Mouse (Mus musculus): Measurements from ENCODE around the gene Olfr324.

Gene Olfr324

DNA sequence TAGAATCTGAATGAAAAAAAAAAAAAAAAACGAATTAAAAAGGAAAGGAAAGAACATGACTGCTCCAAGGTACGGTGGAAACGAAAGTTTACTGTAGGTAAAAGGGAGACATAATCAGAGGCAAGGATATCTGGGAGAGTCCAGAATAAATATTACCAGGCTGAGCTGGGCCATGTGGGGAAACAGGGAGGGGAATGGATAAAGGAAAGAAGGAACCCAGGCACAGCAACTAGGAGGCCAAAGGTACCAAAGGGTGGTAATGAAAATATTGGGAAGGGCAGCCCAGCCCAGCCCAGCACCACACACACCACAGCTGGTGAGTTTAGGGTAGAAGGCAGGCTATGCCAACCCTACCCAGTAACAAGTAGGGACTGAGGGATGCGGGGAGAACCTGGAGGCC is 40.0 kb downstream of the Olfr324 start:
- no peak for DNase-seq (ENCODE audit: low spot score in 2 of 2)

DNA sequence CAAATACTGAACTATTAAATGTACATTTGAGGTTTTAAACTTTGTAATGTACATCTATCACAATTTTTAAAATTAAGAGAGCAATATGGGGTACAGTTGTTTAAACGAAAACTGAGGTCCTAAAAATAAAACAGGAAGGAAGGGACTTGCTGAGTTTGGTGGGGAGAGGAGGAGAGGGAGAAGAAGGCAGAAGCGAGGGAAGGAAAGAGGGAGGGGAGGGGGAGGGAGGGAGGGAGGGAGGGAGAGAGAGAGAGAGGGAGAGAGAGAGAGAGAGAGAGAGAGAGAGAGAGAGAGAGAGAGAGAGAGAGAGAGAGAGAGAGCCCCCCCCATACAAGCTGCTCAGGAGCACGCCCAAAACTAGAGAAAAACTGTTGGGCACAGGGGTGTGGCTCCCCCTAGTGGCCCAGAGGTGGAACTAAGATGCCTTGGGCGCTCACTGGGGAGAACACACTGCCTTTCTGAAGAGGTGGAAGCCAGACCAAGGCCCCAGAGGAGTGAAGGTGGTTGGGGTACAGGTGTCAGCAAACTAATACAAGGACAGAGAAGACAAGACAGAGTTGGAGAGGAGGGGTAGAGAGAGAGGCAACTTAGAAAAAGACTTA is 41.6 kb downstream of the Olfr324 start:
- DNase-seq (ENCODE audit: low spot score in 2 of 2), result peak in 1 of 2 experiments; percentile 63

DNA sequence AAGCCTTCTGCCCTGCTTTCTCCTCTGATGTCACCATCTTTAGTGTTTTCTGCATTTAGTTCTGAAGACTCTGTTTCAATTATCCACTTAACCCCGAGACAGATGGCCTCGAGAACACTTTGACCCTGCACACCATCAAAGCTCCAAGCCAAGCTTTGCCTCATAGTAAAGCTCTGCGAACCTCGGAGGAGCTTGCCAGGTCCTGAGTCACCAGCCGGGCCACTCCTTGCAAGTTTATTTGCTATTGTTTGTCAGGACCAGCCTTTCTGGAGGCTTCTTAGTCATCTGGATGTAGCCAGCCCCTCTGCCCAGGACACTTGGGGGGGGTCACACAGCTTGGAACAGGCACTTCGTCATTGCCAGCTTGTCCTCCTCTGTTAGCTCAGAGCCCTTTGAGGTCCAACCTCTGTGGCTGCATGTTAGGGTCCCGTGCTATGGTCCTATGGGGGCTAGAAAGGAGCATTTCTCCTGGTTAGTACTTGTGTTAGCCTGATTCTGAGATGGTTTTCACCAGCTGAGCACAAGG is 43.3 kb downstream of the Olfr324 start:
- DNase-seq (ENCODE audit: low spot score in 2 of 2), result no peak

DNA sequence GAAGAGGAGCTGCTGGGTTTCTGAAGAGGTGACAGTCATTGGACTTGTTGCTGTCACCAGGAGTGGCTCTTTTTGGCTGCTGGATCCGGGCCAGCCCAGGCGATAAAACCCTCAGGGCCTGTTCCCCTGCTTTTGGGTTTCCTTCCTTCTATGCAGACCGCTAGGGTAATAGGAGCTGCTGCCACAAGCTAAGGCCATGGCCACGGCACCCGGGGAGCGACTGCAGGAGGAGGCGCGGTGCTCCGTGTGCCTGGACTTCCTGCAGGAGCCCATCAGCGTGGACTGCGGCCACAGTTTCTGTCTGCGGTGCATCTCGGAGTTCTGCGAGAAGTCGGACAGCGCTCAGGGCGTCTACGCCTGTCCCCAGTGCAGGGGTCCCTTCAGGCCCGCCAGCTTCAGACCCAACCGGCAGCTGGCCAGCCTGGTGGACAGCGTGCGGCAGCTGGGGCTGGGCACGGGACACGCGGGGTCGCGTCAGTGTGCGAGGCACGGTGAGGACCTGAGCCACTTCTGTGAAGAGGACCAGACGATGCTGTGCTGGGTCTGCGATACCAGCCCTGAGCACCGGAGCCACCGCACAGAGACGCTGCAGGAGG is 45.5 kb downstream of the Olfr324 start, which contains the start of gene Trim58:
Trim58 (plus strand) TSS at position 194 of the 596 bp plus-strand sequence.
- DNase-seq (ENCODE audit: low spot score in 2 of 2), result peak in 1 of 2 experiments; percentile 6

DNA sequence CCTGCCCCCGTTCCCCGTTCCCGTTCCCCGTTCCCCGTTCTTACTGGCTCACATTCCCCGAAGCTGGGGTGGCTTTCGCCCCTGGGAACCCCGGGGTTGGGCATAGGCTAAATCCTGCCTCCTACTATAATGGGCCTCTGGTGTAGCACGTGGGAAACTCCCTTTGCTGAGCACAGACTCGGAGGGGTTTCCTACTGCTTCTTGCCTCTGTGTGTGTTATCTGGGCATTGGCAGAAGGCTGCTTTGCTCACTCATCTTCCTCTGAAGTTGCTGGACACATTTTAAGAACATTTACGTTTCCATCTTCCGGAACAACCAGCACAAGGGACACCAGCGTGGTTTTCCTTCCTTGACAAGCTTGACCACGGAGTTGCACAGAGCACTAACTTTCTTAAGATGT is 46.1 kb downstream of the Olfr324 start:
- no peak for DNase-seq (ENCODE audit: low spot score in 2 of 2)

DNA sequence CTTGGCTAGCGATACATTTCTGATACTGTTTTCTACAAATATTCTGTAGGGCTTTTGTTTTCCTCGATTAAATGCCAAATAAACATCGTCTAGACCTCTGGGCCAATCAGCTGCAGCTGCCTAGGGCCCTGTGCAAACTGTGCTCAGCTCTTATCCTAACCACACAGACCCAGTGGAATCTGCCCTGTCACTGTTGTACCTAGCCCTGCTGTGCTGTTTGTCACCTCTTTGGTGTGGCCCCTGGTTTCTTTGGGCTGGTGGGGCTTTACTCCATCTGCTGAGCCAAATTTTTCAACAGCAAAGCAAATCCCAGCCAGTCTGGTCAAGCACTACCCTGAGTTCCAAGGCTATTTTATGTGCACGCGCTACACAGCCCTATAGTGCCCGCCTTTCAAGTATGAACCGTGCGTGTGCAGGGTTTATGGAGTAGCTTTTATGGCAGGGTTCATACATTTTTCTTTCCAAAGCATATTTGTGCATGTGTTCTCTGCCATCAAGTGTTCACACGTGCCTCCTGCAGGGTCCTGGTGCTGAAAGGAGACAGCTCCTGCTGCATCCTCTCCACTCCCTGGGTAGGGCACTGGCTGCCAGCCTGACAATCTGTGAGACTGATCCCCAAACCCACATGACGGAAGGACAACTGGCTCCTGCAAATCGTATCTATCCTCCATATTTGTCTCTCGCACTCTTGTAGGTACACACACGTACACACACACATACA is 46.9 kb downstream of the Olfr324 start:
- no peak for DNase-seq (ENCODE audit: low spot score in 2 of 2)

DNA sequence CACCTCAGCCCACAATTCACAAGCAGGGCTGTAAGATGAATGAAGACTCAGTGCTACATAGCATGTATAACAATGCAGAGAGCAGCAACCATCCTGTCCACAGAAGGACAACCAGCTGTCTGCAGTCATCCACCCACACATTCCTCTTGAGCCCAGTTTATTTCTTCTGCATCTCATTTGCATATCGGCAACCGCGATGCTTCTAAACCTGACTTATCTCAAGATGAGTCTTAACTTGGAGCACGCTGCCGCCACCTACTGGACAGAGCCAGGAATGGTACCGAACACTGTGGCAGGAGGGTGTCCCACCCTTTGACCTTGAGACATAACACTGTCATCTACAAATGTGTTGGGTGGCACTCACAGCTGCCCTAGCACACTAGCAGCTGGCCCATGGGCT is 48.4 kb downstream of the Olfr324 start:
- peak in 1 of 2 experiments; percentile 18 for DNase-seq (ENCODE audit: low spot score in 2 of 2)
